Mouse (Mus musculus) testis, adult 2 months (tissue): ENCODE results near the gene Nt5c3b. TPM values are rescaled to one million over a fixed set of nuclear protein-coding genes. Genes with fewer than 3 reads are reported as not detected.

Experiments
- H3K27ac ChIP-seq: fragments of 200-500 bp; 2 replicates; pipeline ENCODE4 v1.5.1; 2012; ENCODE audit warnings: low read depth, low read length; ENCODE audit not compliant: control insufficient read depth, insufficient read depth
- H3K27me3 ChIP-seq: fragments of 200-500 bp; 2 replicates; pipeline ENCODE4 v1.6.1; 2012; ENCODE audit warnings: mild to moderate bottlenecking, low read length, moderate library complexity; ENCODE audit not compliant: control insufficient read depth, insufficient read depth
- H3K36me3 ChIP-seq: fragments of 200-500 bp; 2 replicates; pipeline ENCODE4 v1.6.1; 2012; ENCODE audit warnings: mild to moderate bottlenecking, low read length; ENCODE audit not compliant: control insufficient read depth, insufficient read depth
- H3K4me1 ChIP-seq: fragments of 200-500 bp; 2 replicates; pipeline ENCODE4 v1.6.1; 2012; ENCODE audit warnings: low read length; ENCODE audit not compliant: control insufficient read depth, insufficient read depth
- H3K4me3 ChIP-seq: fragments of 200-500 bp; 2 replicates; pipeline ENCODE4 v1.5.1; 2012; ENCODE audit warnings: low read depth, mild to moderate bottlenecking, low read length, moderate library complexity, mixed read lengths; ENCODE audit not compliant: control insufficient read depth
- CTCF ChIP-seq: fragments of 200-500 bp; IDR thresholded peaks from 2 replicates; pipeline ENCODE4 v1.5.1; 2012; ENCODE audit warnings: low read depth, mild to moderate bottlenecking, inconsistent platforms, low read length, moderate library complexity; ENCODE audit not compliant: control insufficient read depth, insufficient read depth, insufficient replicate concordance
- POLR2A ChIP-seq: fragments of 200-500 bp; IDR thresholded peaks from 2 replicates; pipeline ENCODE4 v1.6.1; 2012; ENCODE audit warnings: low read depth, mild to moderate bottlenecking, inconsistent platforms, low read length, moderate library complexity; ENCODE audit not compliant: control insufficient read depth
- polyA plus RNA-seq: library from polyadenylated mRNA; depleted of rRNA; stranded (reverse); fragments of >200 nt; gene quantifications from 2 replicates; pipeline ENCODE4 v1.2.3, GENCODE M21; 2012

Nt5c3b gene
- polyA plus RNA-seq, 1 experiment: 152 TPM

- peak within 1 kb of the TSS; percentile 95 for H3K27ac ChIP-seq
- H3K27me3 ChIP-seq: no peaks in the 10 kb centered on the region
- H3K4me1 ChIP-seq: peaks cover 7% of the 10 kb centered on the region
- peak within 1 kb of the TSS; percentile 91 for H3K4me3 ChIP-seq
- no peaks in the 10 kb centered on the region; the same call in none of the 2 replicates for H3K36me3 ChIP-seq
- TF ChIP-seq CTCF (peak; percentile 67), POLR2A (peak; percentile 99)
These were observed 30.8 kb upstream of the Nt5c3b start, which contains the start of gene Klhl11 for GRCm38 (mm10) chr11:100472197-100472934. Gene Klhl11, minus strand, starts transcription at chr11:100472741.

GRCm38 (mm10) chr11:100471352-100472196 is 30.0 kb upstream of the Nt5c3b start:
- H3K27me3 ChIP-seq: no peaks in the 10 kb centered on the region
- peak overlapping the region; percentile 91 for H3K4me3 ChIP-seq
- H3K4me1 ChIP-seq: peaks cover 9% of the 10 kb centered on the region
- H3K36me3 ChIP-seq: no peaks in the 10 kb centered on the region; the same call in none of the 2 replicates
- TF ChIP-seq CTCF (no peak), POLR2A (no peak)
- H3K27ac ChIP-seq: peak overlapping the region; percentile 95

GRCm38 (mm10) chr11:100465833-100466232 is 24.2 kb upstream of the Nt5c3b start:
- H3K27ac ChIP-seq: no peak overlapping the region
- TF ChIP-seq CTCF: no peak
- TF ChIP-seq POLR2A: no peak
- H3K4me3 ChIP-seq: no peak overlapping the region
- peaks cover 1% of the 10 kb centered on the region for H3K36me3 ChIP-seq
- H3K4me1 ChIP-seq: peaks cover 5% of the 10 kb centered on the region
- no peaks in the 10 kb centered on the region for H3K27me3 ChIP-seq

GRCm38 (mm10) chr11:100465229-100465792 is 23.7 kb upstream of the Nt5c3b start:
- peaks cover 4% of the 10 kb centered on the region; the same call in 1 of the 2 replicates for H3K4me1 ChIP-seq
- H3K27me3 ChIP-seq: no peaks in the 10 kb centered on the region
- no peak overlapping the region for H3K27ac ChIP-seq
- TF ChIP-seq CTCF (no peak), POLR2A (no peak)
- no peak overlapping the region for H3K4me3 ChIP-seq
- peaks cover 1% of the 10 kb centered on the region for H3K36me3 ChIP-seq

- no peaks in the 10 kb centered on the region for H3K27me3 ChIP-seq
- TF ChIP-seq POLR2A: no peak
- no peak for TF ChIP-seq CTCF
- H3K36me3 ChIP-seq: peaks cover 1% of the 10 kb centered on the region; the same call in 1 of the 2 replicates
- no peak overlapping the region for H3K27ac ChIP-seq
- H3K4me1 ChIP-seq: peaks cover 4% of the 10 kb centered on the region; the same call in 1 of the 2 replicates
- H3K4me3 ChIP-seq: no peak overlapping the region
These were observed 21.1 kb upstream of the Nt5c3b start for GRCm38 (mm10) chr11:100462699-100463098.

GRCm38 (mm10) chr11:100457711-100458110 is 16.1 kb upstream of the Nt5c3b start:
- Histone ChIP-seq H3K36me3 (0 out of 2 replicates have a peak, but pooled peaks cover under 1% of the 10 kb centered on the region), H3K4me1 (peaks cover under 1% of the 10 kb centered on the region; the same call in 1 of the 2 replicates), H3K27me3 (no peaks in the 10 kb centered on the region), H3K27ac (no peak overlapping the region), H3K4me3 (no peak overlapping the region)
- TF ChIP-seq POLR2A (no peak), CTCF (no peak)
